Mouse (Mus musculus) kidney, adult 2 months (tissue): ENCODE results near the gene Arid1b.

ENCODE experiments used
- CTCF ChIP-seq: fragments of 200-500 bp; conservative IDR thresholded peaks from 2 replicates; pipeline ENCODE4 v1.5.1; 2011; ENCODE audit warnings: low read depth, mild to moderate bottlenecking, control low read depth, low read length, moderate library complexity, mixed read lengths; ENCODE audit not compliant: insufficient read depth, insufficient read length
- POLR2A ChIP-seq: fragments of 200-500 bp; IDR thresholded peaks from one replicate; pipeline ENCODE4 v1.6.1; 2011; ENCODE audit warnings: low read depth, low read length, control low read depth

DNA sequence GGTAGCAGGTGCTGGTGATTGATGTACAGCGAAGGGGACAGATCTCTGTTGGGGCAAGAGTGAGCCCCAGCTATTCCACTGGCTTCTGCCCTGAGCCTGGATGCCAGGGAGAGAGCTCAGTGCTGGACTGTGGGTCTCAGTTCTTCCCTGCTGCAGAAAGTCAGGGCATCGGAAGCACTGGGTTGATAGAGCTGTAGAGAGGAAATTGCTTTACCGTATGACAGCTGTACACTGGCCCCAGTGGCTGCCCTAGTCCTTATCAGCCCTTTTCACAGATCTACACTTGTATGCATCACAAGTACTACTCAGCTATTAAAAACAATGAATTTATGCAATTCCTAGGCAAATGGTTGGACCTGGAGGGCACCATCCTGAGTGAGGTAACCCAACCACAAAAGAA lies 40.1 kb downstream of the Arid1b start:
- TF ChIP-seq POLR2A (no peak), CTCF (no peak)
